9 mouse cellular contexts compared by ENCODE assay signal in genomic region chr2:120499971-120500471, GRCm38 (mm10). TPM values are rescaled to one million over a fixed set of nuclear protein-coding genes. Genes with fewer than 3 reads are reported as not detected.
A peak's percentile ranks its signal among the peaks of the same experiment; 100 is the strongest.
DNase-seq lines count a peak whose midpoint lies in the region; ATAC-seq lines count a peak whose summit lies in the region.
"Had no signal": no experiment of that assay in that cellular context is flagged by ENCODE, and none has a peak within 500 bp of the region (broad histone marks: within the 10 kb centered on the region; RNA-seq: fewer than 3 reads in every experiment).

No protein-coding gene starts in this region.

- WGBS in limb, embryonic 13.5 days, result 54% methylated on average over 6 of the region's 6 CpGs
- 75% methylated on average over 6 of the region's 6 CpGs for WGBS in limb, embryonic 10.5 days
- 45% methylated on average over 6 of the region's 6 CpGs for WGBS in limb, embryonic 15.5 days

- no peaks in the 10 kb centered on the region for H3K27me3 ChIP-seq in limb, embryonic 13.5 days
- H3K27me3 ChIP-seq in limb, embryonic 10.5 days (ENCODE audit: low read depth, poor library complexity, severe bottlenecking), result no peaks in the 10 kb centered on the region
- H3K27me3 ChIP-seq in limb, embryonic 15.5 days, result no peaks in the 10 kb centered on the region

- no peaks in the 10 kb centered on the region for H3K9me3 ChIP-seq in limb, embryonic 13.5 days
- no peaks in the 10 kb centered on the region for H3K9me3 ChIP-seq in limb, embryonic 10.5 days (replicated peaks)
- no peaks in the 10 kb centered on the region for H3K9me3 ChIP-seq in limb, embryonic 15.5 days

- no peak overlapping the region for H3K4me3 ChIP-seq in limb, embryonic 13.5 days
- H3K4me3 ChIP-seq in limb, embryonic 10.5 days, result no peak overlapping the region
- no peak overlapping the region for H3K4me3 ChIP-seq in limb, embryonic 15.5 days

- H3K4me2 ChIP-seq in limb, embryonic 13.5 days (replicated peaks), result 0 out of 2 replicates have a peak overlapping the region, but pooled peaks have one; percentile 7
- no peak overlapping the region for H3K4me2 ChIP-seq in limb, embryonic 15.5 days

- H3K4me1 ChIP-seq in limb, embryonic 13.5 days, result peaks cover 19% of the 10 kb centered on the region
- peaks cover 12% of the 10 kb centered on the region; the same call in 1 of the 2 replicates for H3K4me1 ChIP-seq in limb, embryonic 10.5 days
- H3K4me1 ChIP-seq in limb, embryonic 15.5 days, result peaks cover 10% of the 10 kb centered on the region; the same call in 1 of the 2 replicates

- intact Hi-C loops in left cerebral cortex, postnatal 36 days (cut with DNase I), result no loop called here

- H3K9ac ChIP-seq in limb, embryonic 13.5 days, result peak overlapping the region; percentile 35; the same call in 1 of the 2 replicates
- H3K9ac ChIP-seq in limb, embryonic 15.5 days, result no peak overlapping the region

- H3K27ac ChIP-seq in limb, embryonic 13.5 days, result no peak overlapping the region
- H3K27ac ChIP-seq in limb, embryonic 10.5 days, result no peak overlapping the region
- peak overlapping the region; percentile 38; the same call in 1 of the 2 replicates for H3K27ac ChIP-seq in limb, embryonic 15.5 days

- H3K36me3 ChIP-seq in limb, embryonic 13.5 days, result peaks cover 11% of the 10 kb centered on the region
- peaks cover 11% of the 10 kb centered on the region for H3K36me3 ChIP-seq in limb, embryonic 10.5 days
- H3K36me3 ChIP-seq in limb, embryonic 15.5 days, result peaks cover 11% of the 10 kb centered on the region

- no peak for ATAC-seq in limb, embryonic 13.5 days (ENCODE audit: low FRiP score, low read depth)
- ATAC-seq in limb, embryonic 15.5 days (ENCODE audit: insufficient number of reproducible peaks, low FRiP score, low TSS enrichment, low read depth), result no peak
- peak; percentile 41 for ATAC-seq in monocyte, adult 5-6 weeks (replicated peaks; ENCODE audit: insufficient number of reproducible peaks, low FRiP score, low TSS enrichment, poor library complexity, severe bottlenecking)

- DNase-seq in limb, embryonic 10.5 days (ENCODE audit: low spot score), result no peak
- DNase-seq in right cerebral cortex, postnatal 25 days, result no peak
- no peak for DNase-seq in left cerebral cortex, postnatal 36 days (ENCODE audit: low spot score in 2 of 2)
- DNase-seq in cerebellum, adult 11 months, result no peak
- no peak for DNase-seq in adrenal gland, postnatal 25 days
- DNase-seq: cerebellum, postnatal 10 days had no signal

RNA-seq across cellular contexts. Expression of gene Capn3, which starts 44.2 kb away (rescaled TPM):
- polyA plus RNA-seq in limb, embryonic 13.5 days (2015; fragmentation: Nextera tagmentation; extraction: Ambion mirVana), result 2.7 and 3.7 TPM in 2 replicates
- polyA plus RNA-seq in limb, embryonic 10.5 days (2016; fragmentation: Nextera tagmentation; extraction: Ambion mirVana), result 0.30 and 0.58 TPM in 2 replicates
- 1.5 and 4.7 TPM in 2 replicates for polyA plus RNA-seq in limb, embryonic 15.5 days (2015; fragmentation: Nextera tagmentation; extraction: Ambion mirVana)
- 2.0 to 6.3 TPM (median 5.0 TPM) in 3 replicates for total RNA-seq in monocyte, adult 5-6 weeks (2017)
- total RNA-seq in left cerebral cortex, postnatal 36 days (2021), result 1 to 10 TPM; 4.0 to 4.4 TPM
- total RNA-seq in adrenal gland, postnatal 25 days (2021), result 0.36 TPM in 1 of 2 replicates, not detected in the other
